19 mouse cellular contexts compared by ENCODE assay signal in genomic region chr1:69606844-69607243, GRCm38 (mm10).
"Had no signal": no experiment of that assay in that cellular context is flagged by ENCODE, and none has a peak within 500 bp of the region (broad histone marks: within the 10 kb centered on the region; RNA-seq: fewer than 3 reads in every experiment).

No protein-coding gene starts in this region.

- H3K9me3 ChIP-seq: kidney, embryonic 15.5 days; liver, embryonic 13.5 days; megakaryocyte, embryonic 14.5 days had no signal

- H3K4me3 ChIP-seq: kidney, embryonic 15.5 days; left cerebral cortex, adult 2 months; liver, embryonic 13.5 days; megakaryocyte, embryonic 14.5 days had no signal

- H3K36me3 ChIP-seq: kidney, embryonic 15.5 days; liver, embryonic 13.5 days had no signal

- DNase-seq: kidney, adult 8-10 months; kidney, postnatal 10 days; kidney, postnatal 36 days; layer of hippocampus, postnatal 36 days; liver, embryonic 13.5 days; lung, adult 2 months; lung, postnatal 14 days; lung, postnatal 4 days; midbrain, embryonic 14.5 days; right cerebral cortex, adult 18-20 months; right cerebral cortex, postnatal 14 days; right cerebral cortex, postnatal 4 days; thymus, adult 2 months; thymus, postnatal 36 days had no signal

- H3K9ac ChIP-seq: kidney, embryonic 15.5 days; liver, embryonic 13.5 days had no signal

- H3K4me2 ChIP-seq: kidney, embryonic 15.5 days; liver, embryonic 13.5 days; midbrain, embryonic 11.5 days had no signal

- H3K27ac ChIP-seq: kidney, embryonic 15.5 days; left cerebral cortex, adult 2 months; liver, embryonic 13.5 days; stomach, postnatal 0 days had no signal

- H3K27me3 ChIP-seq: kidney, embryonic 15.5 days; liver, embryonic 13.5 days; megakaryocyte, embryonic 14.5 days had no signal
